Mouse (Mus musculus) heart, adult 11 months (tissue): ENCODE results near the gene Tmem125.
"Not testable (repeated sequence)": the region's sequence is repeated elsewhere in the genome, so short reads cannot be mapped to it uniquely, and the experiment has no call there.

ENCODE experiments used
- DNase-seq: peaks from one replicate; pipeline ENCODE4 v3.0.0; 2022

Tmem125 gene

DNA sequence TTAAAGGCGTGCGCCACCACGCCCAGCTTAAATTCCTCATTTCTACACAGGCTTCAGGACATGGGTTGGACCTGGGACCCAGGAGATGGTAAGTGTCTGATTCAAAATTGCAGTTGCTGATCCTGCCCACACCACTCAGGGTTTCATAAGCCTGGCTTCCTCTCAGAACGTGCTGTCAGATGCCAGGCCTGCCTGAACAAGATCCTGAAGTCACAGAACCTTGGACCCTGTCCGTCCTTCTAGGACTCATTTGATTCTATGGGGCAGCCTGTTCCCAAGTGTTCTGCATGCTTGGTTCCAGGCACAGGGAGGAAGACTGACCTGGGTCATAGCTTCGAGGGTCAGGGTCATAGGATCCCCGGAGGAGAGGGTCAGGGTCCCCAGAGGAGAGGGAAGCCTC is 10.2 kb downstream of the Tmem125 start:
- no peak for DNase-seq

DNA sequence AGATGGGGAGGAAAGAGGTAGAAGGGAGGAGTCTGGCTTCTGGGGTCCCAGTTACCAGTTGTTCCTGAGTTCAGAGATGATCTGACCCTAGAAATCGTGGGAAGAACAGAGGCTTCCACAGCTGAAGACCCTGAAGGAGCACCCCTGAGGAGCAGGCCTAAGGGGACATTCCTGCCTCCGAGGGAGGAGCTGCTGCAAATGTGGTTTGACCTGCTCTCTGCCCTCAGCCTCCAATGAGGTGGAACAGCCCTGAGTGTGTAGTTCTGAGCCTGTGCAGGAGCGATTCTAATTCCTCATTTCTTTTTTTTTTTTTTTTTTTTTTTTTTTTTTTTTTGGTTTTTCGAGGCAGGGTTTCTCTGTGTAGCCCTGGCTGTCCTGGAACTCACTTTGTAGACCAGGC is 10.7 kb downstream of the Tmem125 start:
- no peak for DNase-seq

DNA sequence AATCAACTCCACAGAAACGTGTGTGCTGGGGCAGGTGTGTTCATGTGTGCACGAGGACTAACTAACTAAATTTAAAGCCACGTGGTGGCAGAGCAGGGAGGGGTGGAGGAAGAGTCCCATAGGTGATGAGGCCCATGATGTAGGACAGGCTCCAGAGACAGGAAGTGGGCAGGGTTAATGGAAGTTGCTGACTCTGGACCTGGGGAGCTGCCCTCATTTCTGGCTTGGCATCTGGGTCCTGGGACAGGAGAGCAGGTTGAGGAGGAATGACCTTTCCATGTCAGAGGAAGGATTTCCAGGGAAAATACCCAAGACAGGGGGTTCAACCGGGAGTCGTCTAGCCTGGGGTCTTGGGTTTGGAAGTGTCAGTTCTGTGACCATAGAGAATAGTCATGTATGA is 11.2 kb downstream of the Tmem125 start:
- peak; percentile 59 for DNase-seq

DNA sequence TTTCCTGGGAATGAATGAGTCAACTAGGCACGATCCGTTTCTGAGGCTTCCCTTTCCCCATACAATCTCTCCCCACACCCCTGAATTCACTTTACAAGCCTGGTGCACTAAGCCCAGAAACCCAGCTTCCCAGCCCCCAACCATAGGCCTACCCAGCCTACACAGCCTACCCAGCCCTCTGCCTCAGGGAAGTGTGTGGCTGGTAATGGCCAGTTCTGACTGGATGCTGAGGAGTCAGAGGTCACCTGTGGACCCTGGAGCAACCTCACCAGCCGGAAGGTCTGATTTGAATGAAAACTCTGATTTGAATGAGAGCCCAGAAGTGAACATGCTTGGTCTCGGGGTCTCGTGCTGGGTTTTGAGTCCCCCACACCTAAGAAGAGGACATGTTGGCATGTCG is 16.1 kb downstream of the Tmem125 start:
- no peak for DNase-seq

DNA sequence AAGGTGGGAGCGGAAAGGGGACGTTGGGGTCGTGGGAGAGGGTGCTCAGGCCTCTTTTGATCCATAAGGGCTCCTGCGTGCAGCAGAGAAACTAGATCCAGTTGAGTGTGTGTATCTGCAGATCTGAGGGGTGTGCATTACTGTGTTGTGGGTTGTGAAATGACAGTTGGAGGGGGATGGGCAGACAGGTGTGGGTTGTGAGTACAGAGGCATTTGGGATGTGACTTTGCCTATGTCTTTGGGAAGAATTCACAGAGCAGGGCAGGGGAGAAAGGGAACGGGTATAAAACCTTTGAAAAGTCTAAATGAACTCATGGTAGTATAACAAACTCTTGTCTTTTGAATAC is 16.5 kb downstream of the Tmem125 start:
- DNase-seq, result no peak

DNA sequence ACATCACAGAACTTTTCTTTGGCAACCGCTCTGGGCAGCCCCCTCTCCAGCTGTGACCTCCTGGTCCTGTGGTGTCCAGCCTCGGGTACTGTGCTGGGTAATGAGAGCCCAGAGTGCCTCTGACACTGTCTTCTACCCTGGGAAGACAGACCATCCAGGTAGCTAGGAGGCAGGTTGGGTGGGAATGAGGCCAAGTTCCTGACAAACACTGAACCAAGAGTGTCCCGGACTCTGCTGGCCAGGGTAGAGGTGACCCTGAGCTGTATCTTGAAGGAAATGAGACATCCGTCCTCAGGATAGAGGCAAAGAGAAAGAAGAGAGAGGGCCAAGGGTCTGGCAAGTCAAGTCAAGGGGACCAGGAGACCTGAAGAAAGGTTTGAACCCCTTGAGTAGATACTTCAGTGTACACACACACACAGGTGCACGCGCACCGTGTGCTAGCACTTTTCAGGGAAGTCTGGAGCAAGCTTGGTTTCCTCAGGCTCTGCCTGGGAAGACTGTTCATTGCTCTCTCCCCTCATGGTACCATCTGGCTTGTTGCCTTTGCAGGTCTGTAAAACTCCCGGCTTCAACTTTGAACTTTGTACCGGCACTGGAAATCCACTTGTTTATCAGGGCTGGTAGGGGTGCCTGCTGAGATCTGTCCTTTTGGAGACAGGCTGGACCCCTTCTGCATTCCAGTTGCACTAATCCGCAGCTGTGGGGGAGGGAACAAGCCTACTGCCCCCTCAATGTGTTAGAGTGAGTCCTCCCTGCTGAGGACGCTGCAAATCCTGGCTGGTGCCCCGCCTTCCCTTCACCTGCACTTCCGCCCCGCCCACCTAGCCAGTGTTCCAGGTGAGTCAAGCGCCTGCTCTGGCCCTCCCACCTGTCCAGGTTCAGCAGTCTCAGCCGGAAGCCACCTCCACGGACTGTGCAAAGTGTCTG is 17.2 kb downstream of the Tmem125 start, which contains the start of gene 2610528J11Rik:
TSS of gene 2610528J11Rik (plus strand) at position 592 of the 927 bp plus-strand sequence.
- no peak for DNase-seq

DNA sequence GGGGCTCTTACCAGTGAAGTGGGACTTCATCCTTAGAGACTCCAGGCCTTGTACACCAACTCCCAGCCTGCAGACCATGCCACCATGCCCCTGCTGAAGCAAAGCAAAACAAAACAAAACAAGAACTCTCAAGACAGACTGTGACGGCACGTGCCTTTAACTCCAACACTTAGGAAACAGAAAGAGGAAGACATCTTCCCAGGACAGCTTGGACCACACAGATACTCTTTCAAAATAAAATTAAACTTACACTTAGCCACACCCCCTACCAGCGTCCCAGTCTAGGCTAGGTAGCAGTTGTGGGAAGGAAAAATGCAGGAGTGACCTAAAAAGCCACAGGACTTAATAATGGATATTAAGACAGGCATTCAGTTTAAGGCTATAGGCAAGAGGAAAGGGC is 18.1 kb downstream of the Tmem125 start:
- DNase-seq, result no peak

DNA sequence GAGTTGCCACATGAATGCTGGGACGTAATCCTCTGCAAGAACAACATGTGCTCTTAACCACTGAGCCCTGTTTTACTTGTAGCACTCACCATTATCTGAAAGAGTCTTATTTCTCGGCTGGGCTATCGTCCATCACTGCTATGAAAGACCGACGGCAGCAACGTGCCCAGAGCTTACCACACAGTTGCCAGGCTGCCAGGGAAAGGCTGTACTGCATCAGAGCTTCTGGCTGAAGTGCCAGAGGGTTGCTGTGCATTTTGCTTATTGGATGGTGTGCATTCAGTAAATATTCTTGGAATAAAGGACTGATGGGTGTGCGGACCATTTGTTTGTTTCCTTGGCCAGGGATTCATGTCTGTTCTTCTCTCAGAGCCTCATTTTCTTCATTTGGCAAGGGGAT is 19.9 kb downstream of the Tmem125 start:
- no peak for DNase-seq

DNA sequence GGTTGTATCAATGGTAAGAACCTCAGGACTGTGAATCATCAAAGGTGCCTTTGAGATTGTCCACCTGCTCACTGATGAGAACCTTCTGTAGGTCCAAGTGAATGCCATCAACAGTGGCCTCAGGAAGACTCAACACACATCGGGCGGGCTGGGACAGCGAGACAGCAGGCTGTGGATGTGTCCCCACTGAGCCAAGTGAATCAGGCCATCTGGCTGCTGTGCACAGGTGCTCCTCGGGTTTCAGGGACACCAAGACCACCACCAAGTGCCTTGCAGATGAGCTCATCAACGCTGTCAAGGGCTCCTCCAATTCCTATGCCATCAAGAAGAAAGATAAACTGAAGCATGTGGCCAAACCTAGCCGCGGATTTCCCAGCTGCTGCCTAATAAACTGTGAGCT is 21.6 kb downstream of the Tmem125 start:
- DNase-seq, result no peak

DNA sequence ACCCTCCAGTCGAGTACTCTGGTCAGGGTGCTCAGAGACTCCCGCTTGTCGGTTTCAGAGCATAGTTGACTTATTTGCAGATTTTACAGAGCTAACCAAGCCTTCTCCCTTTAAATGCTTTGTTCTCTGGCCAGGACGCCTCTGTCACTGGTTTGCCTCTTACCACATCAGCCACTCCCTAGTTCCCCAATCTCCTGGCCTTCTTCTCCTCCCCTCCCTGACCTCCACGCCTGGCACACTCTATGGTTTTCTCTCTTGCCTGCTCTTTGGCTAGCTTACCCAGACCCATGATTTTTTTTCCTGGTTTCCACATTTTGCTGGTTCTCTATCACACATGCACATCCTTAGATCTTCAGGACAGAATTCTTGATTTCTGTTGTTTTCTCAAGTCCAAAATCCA is 25.6 kb downstream of the Tmem125 start:
- no peak for DNase-seq

DNA sequence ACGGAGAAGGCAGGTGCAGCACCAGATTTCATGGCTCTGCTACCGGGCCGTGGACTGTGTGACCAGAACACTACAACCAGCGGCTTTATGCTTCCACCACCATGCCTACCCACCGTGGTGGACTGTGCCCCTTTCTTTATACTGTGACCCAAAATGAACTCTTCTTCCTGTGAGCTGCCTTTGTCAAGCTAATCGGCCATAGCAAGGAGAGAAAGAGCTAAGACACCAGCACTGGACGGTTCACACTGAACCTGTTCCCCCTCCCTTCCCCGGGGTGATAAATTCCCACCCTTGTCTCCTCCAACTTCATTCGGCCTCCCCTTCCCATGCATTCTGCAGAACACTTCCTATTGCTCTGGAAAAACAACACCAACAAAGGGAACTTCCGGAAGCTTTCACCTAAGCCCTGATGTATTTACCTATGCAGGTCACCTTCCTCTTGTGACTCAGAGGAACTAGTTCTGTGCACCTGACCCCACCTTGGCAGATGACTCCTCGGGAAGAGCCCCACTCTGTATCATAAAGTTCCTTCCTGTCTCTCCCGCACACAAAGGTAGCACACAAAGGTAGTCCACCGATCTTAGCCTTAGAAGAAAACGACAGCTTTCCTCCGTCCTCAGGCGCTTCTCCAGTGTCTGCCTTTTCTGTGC is 26.2 kb downstream of the Tmem125 start:
- no peak for DNase-seq

DNA sequence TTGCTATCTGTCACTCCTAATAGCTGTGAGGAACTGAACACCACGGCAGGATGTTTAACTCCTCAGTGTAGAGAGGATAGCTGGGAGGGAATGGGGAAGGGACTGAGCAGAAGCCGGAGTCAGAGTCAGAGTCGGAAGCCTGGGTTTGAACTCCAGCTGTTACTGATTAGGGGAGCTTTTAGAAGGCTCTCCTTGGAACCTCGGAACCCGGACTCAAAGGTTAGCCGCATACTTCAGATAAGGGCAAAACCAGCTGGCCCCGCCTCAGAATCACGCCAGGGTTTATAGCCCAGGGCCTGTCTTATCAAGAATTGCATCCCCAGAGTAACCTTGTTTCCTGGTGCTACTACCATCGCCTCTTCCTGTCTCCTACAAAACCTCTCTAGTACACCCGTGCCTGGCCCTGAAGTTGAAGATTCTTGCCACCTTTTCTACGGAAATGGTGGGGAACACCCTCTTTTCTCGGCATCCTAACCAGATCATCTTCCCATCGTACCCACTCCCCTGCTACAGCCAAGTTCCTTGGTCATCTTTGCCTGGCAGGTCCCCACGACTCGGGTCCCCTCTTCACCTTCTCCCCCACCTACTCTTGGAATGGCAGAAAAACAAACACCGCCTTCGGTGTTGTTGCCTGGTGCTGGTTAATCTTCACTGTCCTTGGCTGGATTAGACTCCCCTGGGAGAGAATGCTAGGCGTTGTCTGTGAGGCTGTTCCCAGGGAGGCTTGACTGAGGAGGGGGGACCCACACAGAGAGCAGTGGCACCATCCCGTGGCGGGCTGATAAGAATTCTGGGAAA is 26.9 kb downstream of the Tmem125 start:
- peak; percentile 97 for DNase-seq

DNA sequence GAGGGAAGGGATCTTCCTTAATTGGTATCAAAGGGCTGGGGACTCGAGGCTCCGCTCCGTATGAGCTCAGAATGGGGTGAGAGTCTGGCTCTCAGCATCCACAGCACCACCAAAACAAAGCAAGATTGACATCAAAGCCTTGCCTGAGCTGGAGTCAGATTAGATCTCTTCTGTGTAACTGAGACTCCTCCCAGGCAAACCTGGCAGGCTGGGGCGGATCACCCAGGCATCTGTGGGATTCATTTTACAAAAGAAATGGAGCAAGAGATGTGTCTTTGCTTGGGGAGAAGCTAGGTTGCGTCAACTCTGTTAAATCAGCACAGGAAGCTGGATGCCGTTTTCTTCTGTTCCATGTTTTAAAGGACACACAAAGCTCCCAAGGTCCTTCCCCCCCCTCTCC is 34.8 kb downstream of the Tmem125 start:
- peak; percentile 98 for DNase-seq

DNA sequence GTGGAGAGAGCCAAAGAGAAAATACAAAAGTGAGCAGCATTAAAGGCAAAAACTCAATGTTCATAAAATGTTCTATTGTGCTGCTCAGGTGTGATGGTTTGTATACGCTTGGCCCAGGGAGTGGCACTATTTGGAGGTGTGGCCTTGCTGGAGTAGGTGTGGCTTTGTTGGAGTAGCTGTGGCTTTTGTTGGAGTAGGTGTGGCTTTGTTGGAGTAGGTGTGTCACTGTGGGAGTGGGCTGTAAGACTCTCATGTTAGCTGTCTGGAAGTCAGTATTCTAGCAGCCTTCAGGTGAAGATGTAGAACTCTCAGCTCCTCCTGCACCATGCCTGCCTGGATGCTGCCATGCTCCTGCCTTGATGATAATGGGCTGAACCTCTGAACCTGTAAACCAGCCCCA is 36.7 kb downstream of the Tmem125 start:
- not testable (repeated sequence) for DNase-seq

DNA sequence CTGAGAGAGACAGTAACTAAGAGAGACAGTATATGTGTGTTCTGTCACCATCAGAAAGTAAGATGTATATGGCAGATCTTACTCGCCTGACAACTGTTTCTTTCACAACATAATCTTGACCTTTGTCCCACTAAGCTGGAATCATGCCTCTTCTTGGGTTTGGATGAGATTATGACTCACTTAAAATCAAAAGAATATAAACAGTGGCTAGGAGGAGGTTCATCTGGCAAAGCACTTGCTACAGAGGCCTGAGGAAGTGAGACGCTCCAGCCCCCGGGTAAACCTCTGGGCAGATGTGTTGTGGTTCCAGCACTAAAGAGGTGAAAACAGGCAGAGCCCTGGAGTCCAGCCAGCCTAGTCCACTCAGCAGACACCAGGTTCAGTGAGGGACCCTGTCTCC is 38.3 kb downstream of the Tmem125 start:
- peak; percentile 96 for DNase-seq

DNA sequence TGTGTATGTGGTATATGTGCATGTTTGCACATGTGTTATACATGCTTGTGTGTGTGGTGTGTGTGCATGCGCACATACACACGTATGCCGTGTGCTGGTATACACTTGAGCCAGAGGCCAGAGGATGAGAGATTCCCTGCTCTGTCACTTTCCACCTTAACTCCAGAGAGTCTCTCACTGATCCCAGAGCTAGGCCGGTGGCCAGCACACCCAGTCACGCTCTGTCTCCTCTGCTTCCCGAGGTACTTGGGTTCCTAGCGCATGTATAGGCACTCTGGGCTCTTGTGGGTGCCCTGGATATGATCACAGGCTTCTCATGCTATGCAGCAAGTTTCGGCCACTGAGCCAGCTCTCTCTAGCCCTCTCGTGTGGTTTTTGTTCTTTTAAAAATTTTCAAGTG is 43.1 kb downstream of the Tmem125 start:
- DNase-seq, result peak; percentile 92

DNA sequence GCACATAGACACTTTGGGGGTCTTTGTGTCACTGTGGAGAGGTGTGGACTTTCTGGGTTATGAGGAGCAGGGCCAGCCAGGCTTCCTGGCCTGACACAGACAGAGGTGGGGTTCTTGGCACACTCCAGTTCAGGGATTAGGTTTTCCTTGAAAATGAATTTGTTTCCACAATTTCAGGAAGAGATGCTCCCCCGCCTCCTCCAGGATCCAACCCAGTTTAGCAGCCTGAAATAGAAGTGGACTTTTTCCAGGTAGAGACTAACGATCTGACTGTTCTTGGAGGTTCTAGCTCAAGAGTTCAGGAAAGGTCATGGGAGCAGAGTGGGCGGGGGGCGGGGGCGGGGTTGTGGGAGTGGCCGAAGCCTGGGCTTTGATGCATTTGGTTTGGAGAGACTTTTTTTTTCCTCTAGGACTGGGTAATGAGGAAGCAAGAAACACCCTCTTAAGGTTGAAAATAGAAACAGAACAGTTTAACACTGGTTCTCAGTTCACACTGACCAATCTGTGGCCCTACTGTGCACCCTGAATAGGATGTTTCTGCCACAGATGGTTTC is 43.6 kb downstream of the Tmem125 start:
- peak; percentile 98 for DNase-seq
